Mouse (Mus musculus): ENCODE measurements around the gene Polrmt. TPM values are rescaled to one million over a fixed set of nuclear protein-coding genes. Genes with fewer than 3 reads are reported as not detected.

Gene Polrmt
- total RNA-seq, 2 experiments from 2014 or later = 60.1 to 69.8 TPM

DNA sequence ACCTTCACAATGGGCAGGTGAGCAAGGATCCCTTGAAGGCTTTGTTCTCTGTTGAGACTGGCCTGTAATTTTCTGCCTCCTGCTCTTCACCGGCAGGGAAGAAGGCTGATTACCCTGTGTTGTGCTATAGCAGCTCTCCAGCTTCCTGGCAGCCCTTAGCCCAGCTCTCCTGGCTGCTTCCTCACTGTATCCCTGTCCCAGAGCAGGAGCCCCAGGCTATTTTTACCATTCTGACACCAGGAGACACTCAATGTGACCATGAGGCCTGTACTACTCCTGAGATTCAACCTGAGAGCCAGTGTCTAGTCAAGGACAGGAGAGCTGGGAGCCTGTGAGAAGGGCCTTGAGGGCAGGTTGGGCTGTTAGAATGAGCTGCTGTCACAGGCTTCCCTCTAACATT, 59.7 kb downstream of the Polrmt start:
- DNase-seq = no peak

GRCm38 (mm10) chr10:79686219-79686618, 60.2 kb downstream of the Polrmt start:
- no peak for DNase-seq

Other genes starting within 250 kb of the Polrmt start
- gene Plpp2, start 212.8 kb downstream of the Polrmt start, total RNA-seq (2021) = 10 to 100 TPM; 16.4 to 19.4 TPM
- 10 to 100 TPM; 27.3 to 31.8 TPM for gene Mier2, start 191.4 kb downstream of the Polrmt start, total RNA-seq (2021)
- not detected for gene Theg, start 159.2 kb downstream of the Polrmt start, total RNA-seq (2021)
- under 1 TPM; 0.21 TPM for gene C2cd4c, start 132.6 kb downstream of the Polrmt start, total RNA-seq (2021)
- gene Shc2, start 108.7 kb downstream of the Polrmt start, total RNA-seq (2021) = 1 to 10 TPM; 5.6 to 8.4 TPM
- gene Odf3l2, start 100.8 kb downstream of the Polrmt start, total RNA-seq (2021) = not detected
- 1 to 10 TPM; 3.1 to 4.0 TPM for gene Madcam1, start 82.0 kb downstream of the Polrmt start, total RNA-seq (2021)
- 10 to 100 TPM; 26.2 to 27.0 TPM for gene Tpgs1, start 77.2 kb downstream of the Polrmt start, total RNA-seq (2021)
- 10 to 100 TPM; 90.2 to 96.7 TPM for gene Cdc34, start 64.4 kb downstream of the Polrmt start, total RNA-seq (2021)
- 1 to 10 TPM; 1.0 to 1.5 TPM for gene Gzmm, start 57.6 kb downstream of the Polrmt start, total RNA-seq (2021)
- gene Bsg, start 42.1 kb downstream of the Polrmt start, total RNA-seq (2021) = 100 to 1,000 TPM; 662 to 732 TPM
- gene Hcn2, start 29.9 kb downstream of the Polrmt start, total RNA-seq (2021) = 1 to 10 TPM; 7.2 to 8.7 TPM
- gene Fgf22, start 8.5 kb upstream of the Polrmt start, total RNA-seq (2021) = not detected
- gene Rnf126, start 20.4 kb upstream of the Polrmt start, total RNA-seq (2021) = 10 to 100 TPM; 50.8 to 55.1 TPM
- 1 to 10 TPM; 5.5 to 5.7 TPM for gene Fstl3, start 30.7 kb upstream of the Polrmt start, total RNA-seq (2021)
- gene Prss57, start 44.4 kb upstream of the Polrmt start, total RNA-seq (2021) = under 1 TPM; 0.09 to 0.21 TPM
- 10 to 100 TPM; 69.6 to 80.2 TPM for gene Palm, start 47.0 kb upstream of the Polrmt start, total RNA-seq (2021)
- gene Misp, start 74.4 kb upstream of the Polrmt start, total RNA-seq (2021) = under 1 TPM in 1 of 2 experiments, not detected in 1; 0.27 TPM
- gene Ptbp1, start 107.8 kb upstream of the Polrmt start, total RNA-seq (2021) = 100 to 1,000 TPM; 267 to 270 TPM
- gene Prtn3, start 127.9 kb upstream of the Polrmt start, total RNA-seq (2021) = 1 to 10 TPM; 1.5 to 2.8 TPM
- gene Plppr3, start 128.1 kb upstream of the Polrmt start, total RNA-seq (2021) = 1 to 10 TPM; 3.4 to 4.3 TPM
- 1 to 10 TPM; 2.1 to 2.3 TPM for gene Elane, start 139.7 kb upstream of the Polrmt start, total RNA-seq (2021)
- 100 to 1,000 TPM; 316 to 348 TPM for gene Cfd, start 144.3 kb upstream of the Polrmt start, total RNA-seq (2021)
- 10 to 100 TPM; 48.1 to 50.8 TPM for gene Med16, start 162.3 kb upstream of the Polrmt start, total RNA-seq (2021)
- gene Gm26602, start 164.3 kb upstream of the Polrmt start, total RNA-seq (2021) = not detected
- gene Kiss1r, start 170.4 kb upstream of the Polrmt start, total RNA-seq (2021) = 1 to 10 TPM in 1 of 2 experiments, under 1 TPM in 1; 0.69 to 1.8 TPM
- gene R3hdm4, start 174.6 kb upstream of the Polrmt start, total RNA-seq (2021) = 10 to 100 TPM; 78.9 to 93.6 TPM
- gene Arid3a, start 180.5 kb upstream of the Polrmt start, total RNA-seq (2021) = 1 to 10 TPM; 6.3 to 8.1 TPM
- gene Wdr18, start 213.6 kb upstream of the Polrmt start, total RNA-seq (2021) = 10 to 100 TPM; 32.4 to 34.9 TPM
- gene Grin3b, start 224.1 kb upstream of the Polrmt start, total RNA-seq (2021) = under 1 TPM; 0.27 to 0.36 TPM
- 100 to 1,000 TPM; 143 to 146 TPM for gene Tmem259, start 237.7 kb upstream of the Polrmt start, total RNA-seq (2021)
- gene Cnn2, start 242.0 kb upstream of the Polrmt start, total RNA-seq (2021) = 10 to 100 TPM; 46.8 to 57.8 TPM
- gene Abca7, start 249.9 kb upstream of the Polrmt start, total RNA-seq (2021) = 10 to 100 TPM; 16.0 to 19.8 TPM